Mouse (Mus musculus) kidney, embryonic 14.5 days (tissue): ENCODE data around the gene Htr7. TPM values are rescaled to one million over a fixed set of nuclear protein-coding genes. Genes with fewer than 3 reads are reported as not detected.

Source experiments
- ATAC-seq: fragments of 200-750 bp; cut with Nextera tagmentation; 2 replicates; pipeline ENCODE4 v1.8.0; 2017; ENCODE audit warnings: moderate number of reproducible peaks, mild to moderate bottlenecking, moderate TSS enrichment, moderate library complexity; ENCODE audit not compliant: low FRiP score, low TSS enrichment
- H3K27ac ChIP-seq: fragments of 300-500 bp; sonication (generic); 2 replicates; pipeline ENCODE4 v1.5.1; 2014; ENCODE audit warnings: low read depth, mild to moderate bottlenecking, low read length, moderate library complexity, mixed read lengths
- H3K27me3 ChIP-seq: fragments of 300-500 bp; sonication (generic); 2 replicates; pipeline ENCODE4 v1.6.1; 2014; ENCODE audit warnings: mild to moderate bottlenecking, low read length; ENCODE audit not compliant: control insufficient read depth, insufficient read depth
- H3K36me3 ChIP-seq: fragments of 300-500 bp; sonication (generic); 2 replicates; pipeline ENCODE4 v1.6.1; 2014; ENCODE audit warnings: low read length, mixed read lengths; ENCODE audit not compliant: control insufficient read depth, insufficient read depth
- H3K4me1 ChIP-seq: fragments of 300-500 bp; sonication (generic); 2 replicates; pipeline ENCODE4 v1.6.1; 2014; ENCODE audit warnings: low read length, mixed read lengths; ENCODE audit not compliant: control insufficient read depth, insufficient read depth
- H3K4me2 ChIP-seq: fragments of 300-500 bp; sonication (generic); replicated peaks from 2 replicates; pipeline ENCODE4 v1.6.1; 2014; ENCODE audit warnings: low read depth, mild to moderate bottlenecking, low read length
- H3K4me3 ChIP-seq: fragments of 300-500 bp; sonication (generic); 2 replicates; pipeline ENCODE4 v1.5.1; 2014; ENCODE audit warnings: mild to moderate bottlenecking, low read length
- H3K9ac ChIP-seq: fragments of 300-500 bp; sonication (generic); 2 replicates; pipeline ENCODE4 v1.6.1; 2014; ENCODE audit warnings: low read depth, mild to moderate bottlenecking, low read length, moderate library complexity
- H3K9me3 ChIP-seq: fragments of 300-500 bp; sonication (generic); 2 replicates; pipeline ENCODE4 v1.6.1; 2016; ENCODE audit warnings: low read length; ENCODE audit not compliant: control insufficient read depth
- WGBS: fragments of 180-500 bp; shearing (Covaris S2); extraction: QIAGEN DNeasy Blood & Tissue Kit; methylation state at CpG from one replicate; pipeline ENCODE4 v1.1.7; 2014; 5-methylcytosine and 5-hydroxymethylcytosine counted together
- polyA plus RNA-seq: library from polyadenylated mRNA; unstranded; fragments of >200 nt; fragmentation: Nextera tagmentation; extraction: Ambion mirVana; gene quantifications from 2 replicates; pipeline ENCODE4 v1.2.1, GENCODE M21; 2014

Htr7 gene
- polyA plus RNA-seq, 1 experiment from 2014 or later: not detected

DNA sequence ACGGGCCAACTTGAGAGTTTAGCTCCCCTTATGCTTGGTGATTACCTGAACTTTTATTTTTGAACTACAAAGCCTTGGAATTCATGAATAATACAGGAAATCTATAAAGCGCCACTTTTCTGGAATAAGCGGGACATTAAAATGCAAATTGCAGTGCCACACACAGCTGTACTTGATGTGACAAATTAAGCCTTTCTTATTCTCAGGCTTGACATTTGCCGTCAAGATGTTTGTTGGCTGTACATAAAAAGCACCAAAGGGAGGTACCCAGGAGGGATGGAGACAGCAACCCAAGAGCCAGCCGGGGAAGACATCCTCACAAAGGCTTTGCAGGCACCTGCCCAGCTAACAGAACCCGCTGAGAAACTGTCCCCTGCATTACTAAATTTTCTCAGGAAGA, 56.4 kb downstream of the Htr7 start:
- H3K9me3 ChIP-seq: no peaks in the 10 kb centered on the region
- 82% methylated on average over 6 of the region's 6 CpGs for WGBS

DNA sequence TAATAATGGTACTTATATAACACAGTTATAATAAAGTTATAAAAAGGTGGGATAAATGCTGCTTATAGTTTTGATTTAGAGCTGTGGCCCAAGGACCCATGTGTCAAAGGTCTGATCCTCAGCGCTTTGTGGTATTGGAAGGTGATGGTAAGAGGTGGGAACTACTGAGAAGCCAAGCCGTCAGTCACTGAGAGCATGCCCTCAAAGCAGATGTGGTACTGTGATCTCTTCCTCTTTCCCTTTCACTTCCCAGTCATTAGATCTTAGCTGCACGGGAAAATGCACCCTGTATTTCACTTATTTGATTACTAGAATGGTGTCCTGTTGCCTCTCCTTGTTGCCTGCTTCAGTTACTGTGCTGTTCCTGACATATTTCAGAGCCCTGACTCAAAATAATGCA, 59.9 kb downstream of the Htr7 start:
- H3K4me2 ChIP-seq: no peak overlapping the region
- H3K4me1 ChIP-seq: no peaks in the 10 kb centered on the region
- no peaks in the 10 kb centered on the region for H3K9me3 ChIP-seq
- no peak overlapping the region for H3K4me3 ChIP-seq
- ATAC-seq: no peak
- no peak overlapping the region for H3K9ac ChIP-seq
- no peaks in the 10 kb centered on the region for H3K27me3 ChIP-seq
- no peaks in the 10 kb centered on the region for H3K36me3 ChIP-seq
- no peak overlapping the region for H3K27ac ChIP-seq
- 40% methylated on average over 3 of the region's 3 CpGs for WGBS

More for the DNA sequence above, 56.4 kb downstream of the Htr7 start:
- H3K36me3 ChIP-seq: no peaks in the 10 kb centered on the region
- H3K27ac ChIP-seq: no peak overlapping the region
- H3K9ac ChIP-seq: no peak overlapping the region
- H3K4me2 ChIP-seq: no peak overlapping the region
- no peaks in the 10 kb centered on the region for H3K4me1 ChIP-seq
- H3K27me3 ChIP-seq: no peaks in the 10 kb centered on the region
- no peak for ATAC-seq
- no peak overlapping the region for H3K4me3 ChIP-seq

DNA sequence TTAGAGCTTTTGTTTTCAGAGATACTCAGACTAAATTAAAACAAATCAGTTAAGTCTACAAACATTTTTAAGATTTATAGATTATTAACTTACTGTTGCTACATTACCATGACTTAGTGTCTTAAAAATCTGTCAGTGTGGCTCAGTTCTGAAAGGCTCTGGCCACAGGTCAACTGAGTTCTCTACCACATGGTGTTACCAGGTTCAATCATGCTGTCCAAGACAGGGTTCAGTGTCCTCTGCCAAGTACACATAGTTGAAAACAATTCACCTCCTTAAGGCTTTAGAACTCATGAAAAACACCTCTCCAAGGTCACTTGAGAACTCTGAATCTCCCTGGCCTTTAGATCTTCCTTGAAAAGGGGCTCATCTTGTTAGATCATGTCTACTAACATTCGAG, 69.8 kb downstream of the Htr7 start:
- Histone ChIP-seq H3K27ac (no peak overlapping the region), H3K4me3 (no peak overlapping the region), H3K9ac (no peak overlapping the region), H3K36me3 (no peaks in the 10 kb centered on the region), H3K27me3 (no peaks in the 10 kb centered on the region), H3K9me3 (no peaks in the 10 kb centered on the region), H3K4me2 (no peak overlapping the region), H3K4me1 (no peaks in the 10 kb centered on the region)
- ATAC-seq: no peak
- WGBS: 56% methylated on average over 1 of the region's 1 CpGs

DNA sequence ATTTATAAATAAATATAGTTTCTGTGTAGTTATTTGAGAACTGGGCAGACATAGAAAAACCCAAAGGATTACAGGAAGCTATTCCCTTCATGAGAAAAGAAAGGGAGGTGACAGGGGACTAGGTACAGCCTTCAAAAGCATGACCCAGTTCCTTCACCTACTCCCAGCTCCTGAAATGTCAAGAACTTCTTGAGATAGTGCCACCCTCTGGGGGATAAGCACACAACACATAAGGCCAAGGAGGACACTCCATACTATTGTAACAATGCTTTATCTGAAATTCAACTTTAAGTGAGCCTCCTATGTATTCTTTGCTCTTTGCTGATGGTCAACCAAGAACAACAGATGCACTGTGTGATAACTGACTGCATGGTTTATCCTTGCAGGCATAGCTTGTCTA, 82.6 kb downstream of the Htr7 start:
- Histone ChIP-seq H3K27ac (no peak overlapping the region), H3K4me2 (no peak overlapping the region), H3K36me3 (no peaks in the 10 kb centered on the region), H3K4me1 (no peaks in the 10 kb centered on the region), H3K4me3 (no peak overlapping the region), H3K9me3 (no peaks in the 10 kb centered on the region), H3K27me3 (no peaks in the 10 kb centered on the region), H3K9ac (no peak overlapping the region)
- ATAC-seq: no peak

DNA sequence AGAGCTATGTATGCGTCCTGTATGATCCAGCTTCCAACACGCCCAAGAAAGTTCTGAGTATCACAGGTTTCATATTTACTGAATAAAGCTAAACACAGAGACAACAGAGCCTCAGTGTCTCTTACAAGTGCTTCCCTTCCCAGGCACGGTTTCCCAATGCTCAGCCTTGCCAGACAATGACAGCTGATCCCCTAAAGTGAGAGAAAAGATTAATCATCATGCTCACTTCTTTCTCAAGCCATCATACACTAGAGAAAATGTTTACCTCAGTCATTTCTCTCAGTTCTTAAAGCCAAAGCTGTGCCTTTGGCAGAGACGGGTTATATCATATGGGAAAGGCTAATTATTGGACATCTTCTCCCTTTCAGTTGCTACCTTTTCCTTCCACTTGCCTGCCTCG, 99.7 kb downstream of the Htr7 start:
- Histone ChIP-seq H3K36me3 (no peaks in the 10 kb centered on the region), H3K9me3 (no peaks in the 10 kb centered on the region), H3K27me3 (no peaks in the 10 kb centered on the region), H3K4me3 (no peak overlapping the region), H3K4me1 (no peaks in the 10 kb centered on the region), H3K9ac (no peak overlapping the region), H3K27ac (no peak overlapping the region), H3K4me2 (no peak overlapping the region)
- ATAC-seq: no peak
- WGBS: 79% methylated on average over 5 of the region's 5 CpGs

DNA sequence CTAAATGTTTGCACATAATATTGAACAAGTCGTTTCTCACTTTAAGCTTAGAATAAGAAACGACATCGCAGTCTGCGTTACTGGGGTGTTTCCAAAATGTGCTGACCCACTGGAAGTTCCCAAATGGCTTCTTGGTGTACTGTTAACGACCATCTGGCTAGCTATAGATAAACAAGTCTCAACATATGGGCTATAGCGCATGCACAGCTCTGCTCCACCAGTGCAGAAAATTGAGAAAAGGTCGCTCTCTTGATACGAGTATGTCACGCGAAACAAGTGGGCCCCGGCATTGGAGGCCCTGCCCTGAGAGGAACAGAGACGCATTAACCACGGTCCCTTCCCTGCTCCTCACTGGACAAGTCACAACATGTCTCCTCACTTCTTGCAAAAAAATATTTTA, 101.6 kb downstream of the Htr7 start:
- no peak overlapping the region for H3K4me3 ChIP-seq
- H3K4me1 ChIP-seq: no peaks in the 10 kb centered on the region
- H3K27ac ChIP-seq: no peak overlapping the region
- H3K36me3 ChIP-seq: no peaks in the 10 kb centered on the region
- H3K9ac ChIP-seq: no peak overlapping the region
- no peak for ATAC-seq
- 68% methylated on average over 13 of the region's 13 CpGs for WGBS
- H3K4me2 ChIP-seq: no peak overlapping the region
- no peaks in the 10 kb centered on the region for H3K9me3 ChIP-seq
- H3K27me3 ChIP-seq: no peaks in the 10 kb centered on the region

DNA sequence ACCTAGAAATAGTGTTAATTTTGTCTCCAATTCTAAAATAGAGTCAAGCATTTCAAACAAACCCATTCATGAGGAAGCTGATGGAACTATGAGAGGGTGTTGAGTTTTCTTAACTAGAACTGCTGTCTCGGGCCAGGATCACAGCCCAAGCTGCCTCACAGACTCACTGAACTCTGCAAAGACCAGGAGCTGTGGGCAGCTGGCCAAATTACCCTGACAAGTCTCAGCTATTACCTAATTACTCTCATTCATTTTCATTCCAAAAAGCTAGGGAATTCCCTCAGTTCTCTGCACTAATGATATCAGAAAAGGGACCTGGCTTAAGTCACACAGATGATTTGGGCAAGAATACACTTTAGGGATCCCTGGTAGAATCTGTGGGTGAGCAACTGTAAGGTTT, 107.4 kb downstream of the Htr7 start:
- Histone ChIP-seq H3K27me3 (no peaks in the 10 kb centered on the region), H3K27ac (no peak overlapping the region), H3K9me3 (no peaks in the 10 kb centered on the region), H3K4me3 (no peak overlapping the region), H3K4me1 (no peaks in the 10 kb centered on the region), H3K9ac (no peak overlapping the region), H3K36me3 (no peaks in the 10 kb centered on the region), H3K4me2 (no peak overlapping the region)
- ATAC-seq: no peak
- WGBS: 43% methylated on average over 1 of the region's 1 CpGs

DNA sequence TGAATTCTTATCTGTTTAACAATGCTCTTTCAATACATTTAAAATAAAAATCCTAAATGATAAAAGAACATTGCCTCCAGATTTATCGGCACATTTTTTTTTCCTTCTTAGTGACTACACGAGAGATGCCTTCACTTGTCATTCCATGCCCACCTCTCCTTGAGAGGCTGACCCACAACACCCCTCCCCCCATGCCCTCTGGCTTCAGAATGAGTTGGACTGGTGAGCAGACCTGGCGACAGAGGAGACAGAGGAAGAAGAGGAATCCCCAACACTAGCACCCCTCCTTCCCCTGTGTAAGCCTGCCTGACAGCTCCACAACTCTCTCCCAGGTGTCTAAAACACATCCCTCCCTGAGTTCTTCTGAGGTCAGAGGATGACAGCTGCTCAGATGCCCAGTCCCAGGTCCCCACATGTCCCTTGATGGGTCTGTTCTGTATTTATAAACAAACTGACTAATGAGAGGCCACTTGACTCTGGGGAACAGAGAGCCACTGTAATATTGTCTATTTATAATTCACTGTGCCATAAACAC, 132.3 kb downstream of the Htr7 start:
- Histone ChIP-seq H3K9me3 (no peaks in the 10 kb centered on the region), H3K27me3 (no peaks in the 10 kb centered on the region), H3K27ac (no peak overlapping the region), H3K9ac (no peak overlapping the region), H3K4me1 (no peaks in the 10 kb centered on the region), H3K4me3 (no peak overlapping the region), H3K4me2 (no peak overlapping the region), H3K36me3 (no peaks in the 10 kb centered on the region)
- 75% methylated on average over 3 of the region's 3 CpGs for WGBS
- ATAC-seq: no peak

DNA sequence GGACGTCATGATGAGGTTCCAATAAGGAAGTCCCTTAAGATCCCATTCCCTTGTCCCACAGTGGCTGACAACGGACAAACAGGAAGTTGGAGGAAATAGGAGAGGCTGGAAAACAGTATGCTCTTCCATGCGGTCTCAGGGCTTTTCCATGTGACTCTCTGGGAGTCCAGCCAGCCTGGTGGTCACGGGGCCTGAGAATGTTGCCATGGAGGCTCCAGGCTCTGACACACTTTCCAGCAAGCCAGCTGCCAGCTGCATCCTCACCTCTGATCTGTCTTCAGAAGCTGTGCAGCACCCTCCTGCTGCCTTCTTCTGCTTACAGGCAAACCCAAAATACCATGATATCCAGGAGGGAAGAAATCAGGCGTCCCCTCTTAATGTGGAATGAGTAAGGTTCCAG, 132.9 kb downstream of the Htr7 start:
- ATAC-seq: no peak
- no peaks in the 10 kb centered on the region for H3K4me1 ChIP-seq
- no peaks in the 10 kb centered on the region for H3K27me3 ChIP-seq
- no peak overlapping the region for H3K27ac ChIP-seq
- H3K4me2 ChIP-seq: no peak overlapping the region
- H3K36me3 ChIP-seq: no peaks in the 10 kb centered on the region
- H3K4me3 ChIP-seq: no peak overlapping the region
- no peaks in the 10 kb centered on the region for H3K9me3 ChIP-seq
- no peak overlapping the region for H3K9ac ChIP-seq
- 52% methylated on average over 5 of the region's 5 CpGs for WGBS
